Mouse (Mus musculus) adrenal gland, adult 2 months (tissue): ENCODE data around the gene Obp1a. TPM values are rescaled to one million over a fixed set of nuclear protein-coding genes. Genes with fewer than 3 reads are reported as not detected.

Source experiments
- DNase-seq: peaks from one replicate; pipeline ENCODE4 v3.0.0; 2021
- long read RNA-seq: library from polyadenylated mRNA; stranded (forward); transcript quantifications from one replicate; pipeline ENCODE4 v2.0.0, GENCODE M21; 2021
- polyA plus RNA-seq: library from polyadenylated mRNA; depleted of rRNA; stranded (reverse); fragments of >200 nt; gene quantifications from 2 replicates; pipeline ENCODE4 v1.2.3, GENCODE M21; 2012; rRNA removed
- total RNA-seq, 2 experiments: library from RNA; stranded (reverse); gene quantifications; 2 replicates each; pipeline ENCODE4 v1.2.3; 2021

Gene Obp1a
- total RNA-seq = not detected
- polyA plus RNA-seq = not detected in 2 replicates
- long read RNA-seq = 0 reads

- no peak for DNase-seq
Measured at GRCm38 (mm10) chrX:78091274-78091673, at the start of gene Obp1a. Gene Obp1a (minus strand): TSS chrX:78091374.

DNA sequence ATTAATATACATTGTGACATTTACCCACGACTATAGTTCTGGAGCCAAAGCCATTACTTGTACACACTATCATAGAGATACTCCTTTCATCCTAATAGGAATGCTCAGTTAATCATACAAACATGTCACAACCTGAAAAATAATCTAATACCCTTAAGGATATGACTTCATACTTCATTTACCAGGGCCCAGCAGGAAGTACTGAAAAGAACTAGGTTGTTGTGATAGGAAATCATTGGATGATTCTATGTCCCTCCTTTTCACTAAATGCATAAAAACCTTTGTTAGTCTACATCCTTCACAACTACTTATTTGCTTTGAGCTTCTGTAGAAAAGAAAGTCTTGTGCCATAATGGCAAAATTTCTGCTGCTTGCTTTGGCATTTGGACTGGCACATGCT, 34.0 kb upstream of the Obp1a start, which contains the start of gene Gm5938:
Gm5938 (plus strand) TSS at position 301 of the 400 bp plus-strand sequence.
- no peak for DNase-seq

Other genes with a start within 250 kb of the Obp1a start
- gene Pbsn, start 237.8 kb downstream of the Obp1a start, total RNA-seq = not detected
- not detected in 2 replicates for gene Pbsn, start 237.8 kb downstream of the Obp1a start, polyA plus RNA-seq
- not detected for gene Gm14744, start 226.6 kb downstream of the Obp1a start, total RNA-seq
- not detected in 2 replicates for gene Gm14744, start 226.6 kb downstream of the Obp1a start, polyA plus RNA-seq
- not detected for gene 5430402E10Rik, start 166.3 kb downstream of the Obp1a start, total RNA-seq
- not detected in 2 replicates for gene 5430402E10Rik, start 166.3 kb downstream of the Obp1a start, polyA plus RNA-seq
- not detected for gene Gm5938, start 34.1 kb upstream of the Obp1a start, total RNA-seq
- gene Gm5938, start 34.1 kb upstream of the Obp1a start, polyA plus RNA-seq = not detected in 2 replicates
- not detected for gene Obp1b, start 95.4 kb upstream of the Obp1a start, total RNA-seq
- not detected in 2 replicates for gene Obp1b, start 95.4 kb upstream of the Obp1a start, polyA plus RNA-seq
- gene Gm14743, start 154.5 kb upstream of the Obp1a start, total RNA-seq = not detected
- not detected in 2 replicates for gene Gm14743, start 154.5 kb upstream of the Obp1a start, polyA plus RNA-seq